Mouse (Mus musculus) stomach, adult 2 months (tissue): ENCODE results near the gene Tigar. TPM values are rescaled to one million over a fixed set of nuclear protein-coding genes. Genes with fewer than 3 reads are reported as not detected.

Source experiments
- polyA plus RNA-seq: library from polyadenylated mRNA; depleted of rRNA; stranded (reverse); fragments of >200 nt; gene quantifications from 2 replicates; pipeline ENCODE4 v1.2.3, GENCODE M21; 2012; rRNA removed

The Tigar gene
- 1.8 and 2.5 TPM in 2 replicates for polyA plus RNA-seq

DNA sequence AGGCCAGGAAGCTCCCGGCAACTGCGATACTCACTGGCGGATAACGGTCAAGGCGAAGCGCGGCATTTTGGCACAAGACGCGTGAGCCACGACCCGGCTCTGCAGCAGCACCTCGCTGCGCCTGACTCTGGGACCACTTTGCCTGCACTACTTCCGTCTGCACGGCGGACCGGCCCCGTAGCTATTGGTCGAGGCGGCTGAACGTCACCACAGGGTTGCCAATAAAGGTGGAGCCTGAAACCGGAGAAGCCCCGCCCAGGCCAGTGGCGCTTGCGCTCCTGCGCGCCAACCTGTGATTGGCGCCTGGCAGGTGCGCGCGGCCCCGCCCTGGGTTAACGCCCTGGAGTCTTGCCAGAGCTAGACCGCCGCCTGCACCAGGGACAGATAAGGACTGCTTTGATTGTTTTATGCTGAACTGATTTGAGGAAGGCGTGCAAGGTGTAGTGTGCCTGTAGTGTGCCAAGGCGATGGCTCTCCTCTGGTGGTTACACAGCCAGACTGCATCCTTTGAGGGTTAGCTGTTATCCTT is at the start of gene Tigar:
Gene Tigar (minus strand): TSS at position 156 of the 529 bp plus-strand sequence.

DNA sequence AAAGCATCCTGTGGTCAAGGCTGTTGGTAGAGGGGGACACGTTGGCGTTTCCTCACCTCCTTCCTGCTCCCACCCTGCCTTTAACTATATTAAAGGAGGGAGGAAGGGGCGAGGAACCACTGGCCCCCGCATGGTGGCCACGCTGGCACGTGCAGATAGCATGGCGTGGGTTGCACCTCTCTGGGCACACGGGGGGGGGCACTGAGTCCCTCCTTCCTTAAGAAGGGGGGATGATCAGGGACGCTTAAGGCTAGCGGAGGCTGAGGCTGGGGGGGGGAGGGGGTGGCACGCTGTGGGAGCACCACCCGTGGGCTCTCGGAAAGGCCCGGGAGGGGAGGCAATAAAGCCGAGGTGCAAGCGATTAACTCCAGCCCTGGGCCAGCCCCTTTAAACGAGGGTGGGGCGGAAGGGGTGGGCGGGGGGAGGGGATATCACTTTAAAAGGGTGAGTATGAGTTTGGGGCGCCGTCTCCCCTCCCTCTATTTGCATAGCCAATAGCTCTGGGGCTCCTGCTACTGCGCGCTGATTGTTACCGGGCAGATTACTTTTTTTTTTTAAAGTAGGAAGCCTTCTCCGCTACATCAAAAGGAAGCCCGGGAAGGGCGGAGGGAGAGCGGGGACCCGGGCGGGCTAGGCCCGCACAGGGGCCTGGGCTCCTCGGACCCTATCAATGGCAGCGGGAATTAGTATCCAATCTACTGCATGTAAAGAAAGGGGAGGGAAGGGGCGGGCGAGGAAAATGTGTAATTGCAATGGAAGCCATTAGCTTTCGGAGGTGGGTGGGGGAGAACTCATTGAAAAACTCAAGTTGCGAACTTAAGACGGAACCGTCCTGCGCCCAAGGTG is 43.0 kb upstream of the Tigar start, which contains the start of gene Ccnd2:
Gene Ccnd2 (minus strand): TSS at position 88 of the 846 bp plus-strand sequence.

DNA sequence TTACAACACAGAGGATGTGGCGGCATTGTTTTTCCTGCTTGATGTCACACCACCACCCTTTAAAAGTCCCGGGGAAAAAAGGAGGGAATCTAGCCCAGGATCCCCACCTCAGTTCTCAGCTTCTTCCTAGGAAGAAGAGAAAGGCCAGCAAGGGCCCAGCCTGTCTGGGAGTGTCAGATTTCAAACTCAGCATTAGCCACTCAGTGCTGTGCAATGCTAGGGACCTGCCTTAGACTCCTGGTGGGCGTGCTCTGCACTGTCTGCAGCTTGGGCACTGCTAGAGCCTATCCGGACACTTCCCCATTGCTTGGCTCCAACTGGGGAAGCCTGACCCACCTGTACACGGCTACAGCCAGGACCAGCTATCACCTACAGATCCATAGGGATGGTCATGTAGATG is 36.5 kb downstream of the Tigar start, which contains the start of gene Fgf23:
Gene Fgf23 (plus strand): TSS at position 86 of the 400 bp plus-strand sequence.

Other genes starting within 250 kb of the Tigar start
- gene Dyrk4, start 187.7 kb downstream of the Tigar start, polyA plus RNA-seq, result 0.12 TPM in 1 of 2 replicates, not detected in the other
- 0.89 and 0.94 TPM in 2 replicates for gene Rad51ap1, start 170.0 kb downstream of the Tigar start, polyA plus RNA-seq
- gene D6Wsu163e, start 169.6 kb downstream of the Tigar start, polyA plus RNA-seq, result 0.53 and 1.1 TPM in 2 replicates
- gene Fgf6, start 94.0 kb downstream of the Tigar start, polyA plus RNA-seq, result 0.01 TPM in 1 of 2 replicates, not detected in the other
- not detected in 2 replicates for gene Fgf23, start 36.7 kb downstream of the Tigar start, polyA plus RNA-seq
- 8.1 and 16.0 TPM in 2 replicates for gene Ccnd2, start 42.6 kb upstream of the Tigar start, polyA plus RNA-seq